Mouse (Mus musculus): ENCODE data around the gene Apoc4.

The Apoc4 gene

DNA sequence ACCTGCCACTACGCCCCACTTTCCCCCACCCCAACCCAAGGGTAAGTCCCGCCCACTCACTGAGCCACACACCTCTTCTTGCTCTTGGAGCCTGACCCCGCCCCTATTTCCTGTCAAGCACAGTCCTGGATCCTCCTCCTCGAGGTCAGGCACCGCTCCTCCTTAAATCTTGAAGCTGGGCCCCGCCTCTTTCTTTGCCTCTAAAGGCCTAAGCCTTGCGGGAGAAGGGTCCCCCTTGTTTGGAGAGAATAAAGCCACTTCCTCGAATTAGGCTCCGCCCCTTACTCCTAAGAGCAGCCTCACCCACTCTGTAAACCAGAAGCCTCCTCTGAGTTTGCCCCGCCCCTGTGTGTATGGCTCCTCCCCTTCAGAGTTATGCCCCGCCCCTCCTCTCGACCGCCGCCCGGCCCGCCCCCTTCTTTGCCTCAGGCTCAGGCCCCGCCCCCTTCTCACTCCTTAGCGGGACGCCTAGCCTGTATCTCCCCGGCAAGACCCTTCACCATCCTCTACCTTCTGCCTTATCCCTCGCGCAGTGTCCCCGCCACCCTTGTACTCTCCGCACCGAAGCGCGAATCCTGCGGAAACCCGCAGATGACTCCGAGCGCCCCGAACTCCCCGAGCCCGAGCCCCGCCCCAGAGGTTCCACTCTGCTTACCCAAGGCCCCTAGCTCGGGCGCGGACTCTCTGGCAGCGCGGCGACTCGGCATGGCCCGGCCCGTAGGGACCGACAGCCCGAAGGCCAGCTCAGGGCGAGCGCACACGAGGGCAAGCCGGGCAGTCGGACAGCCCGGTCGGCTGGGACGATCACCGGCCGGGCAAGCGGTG, 52.5 kb downstream of the Apoc4 start:
- peak; percentile 100 for DNase-seq

GRCm38 (mm10) chr7:19628192-19628535, 53.1 kb downstream of the Apoc4 start:
- DNase-seq: no peak

All from heart, adult 11 months (tissue).